8 mouse cellular contexts compared by ENCODE assay signal in genomic region chr15:98952063-98952455, GRCm38 (mm10). TPM values are rescaled to one million over a fixed set of nuclear protein-coding genes. Genes with fewer than 3 reads are reported as not detected.
DNase-seq lines count a peak whose midpoint lies in the region; ATAC-seq and TF ChIP-seq lines count a peak whose summit lies in the region.

No protein-coding gene starts in this region.

- peaks cover 14% of the 10 kb centered on the region for H3K36me3 ChIP-seq in heart, embryonic 12.5 days
- no peaks in the 10 kb centered on the region for H3K36me3 ChIP-seq in G1E (replicated peaks)
- peaks cover 10% of the 10 kb centered on the region for H3K36me3 ChIP-seq in heart, postnatal 0 days (replicated peaks; ENCODE audit: control insufficient read depth, insufficient read depth, low read length)
- peaks cover 14% of the 10 kb centered on the region for H3K36me3 ChIP-seq in midbrain, embryonic 13.5 days

- no peaks in the 10 kb centered on the region for H3K27me3 ChIP-seq in heart, embryonic 12.5 days (replicated peaks)
- H3K27me3 ChIP-seq in G1E (ENCODE audit: insufficient read depth, low read length), result peaks cover 16% of the 10 kb centered on the region
- no peaks in the 10 kb centered on the region for H3K27me3 ChIP-seq in heart, postnatal 0 days (ENCODE audit: control insufficient read depth, insufficient read depth, low read length)
- no peaks in the 10 kb centered on the region for H3K27me3 ChIP-seq in midbrain, embryonic 13.5 days

- no peak for TF ChIP-seq CTCF in G1E (IDR thresholded peaks at IDR 0.05; ENCODE audit: low read depth, low read length)
- TF ChIP-seq CTCF in heart, postnatal 0 days (IDR thresholded peaks at IDR 0.05; ENCODE audit: low read depth), result no peak

- no peak for TF ChIP-seq EP300 in heart, postnatal 0 days (IDR thresholded peaks at IDR 0.05; ENCODE audit: low read depth)

- H3K4me2 ChIP-seq in heart, embryonic 12.5 days, result peak overlapping the region; percentile 90
- peak overlapping the region; percentile 64 for H3K4me2 ChIP-seq in heart, postnatal 0 days (ENCODE audit: low read depth, low read length)
- H3K4me2 ChIP-seq in midbrain, embryonic 13.5 days (replicated peaks), result peak overlapping the region; percentile 70

- H3K27ac ChIP-seq in heart, embryonic 12.5 days (ENCODE audit: poor library complexity, severe bottlenecking), result peak overlapping the region; percentile 71
- H3K27ac ChIP-seq in heart, postnatal 0 days (ENCODE audit: low read depth), result peak overlapping the region; percentile 24; the same call in 1 of the 2 replicates
- H3K27ac ChIP-seq in midbrain, embryonic 13.5 days, result peak overlapping the region; percentile 100

- DNase-seq in heart, adult 11 months, result no peak
- DNase-seq in G1E (ENCODE audit: low spot score), result no peak
- no peak for DNase-seq in heart, postnatal 0 days (ENCODE audit: low spot score)
- DNase-seq in thymus, postnatal 10 days (ENCODE audit: low spot score in 2 of 2), result no peak
- no peak for DNase-seq in frontal cortex, postnatal 10 days (ENCODE audit: low spot score in 2 of 2)
- DNase-seq in frontal cortex, postnatal 36 days (ENCODE audit: low spot score in 2 of 2), result no peak

- H3K4me1 ChIP-seq in heart, embryonic 12.5 days (replicated peaks), result peaks cover 18% of the 10 kb centered on the region
- H3K4me1 ChIP-seq in G1E (ENCODE audit: insufficient read depth, low read depth, low read length), result peaks cover 17% of the 10 kb centered on the region
- no peaks in the 10 kb centered on the region for H3K4me1 ChIP-seq in heart, postnatal 0 days (ENCODE audit: control insufficient read depth, insufficient read depth)
- H3K4me1 ChIP-seq in midbrain, embryonic 13.5 days (replicated peaks), result peaks cover 43% of the 10 kb centered on the region

- H3K4me3 ChIP-seq in heart, embryonic 12.5 days, result peak overlapping the region; percentile 99
- H3K4me3 ChIP-seq in G1E (ENCODE audit: low read depth, low read length), result 0 out of 2 replicates have a peak overlapping the region, but pooled peaks have one; percentile 27
- H3K4me3 ChIP-seq in heart, postnatal 0 days (ENCODE audit: low read depth, low read length), result peak overlapping the region; percentile 87
- peak overlapping the region; percentile 96 for H3K4me3 ChIP-seq in midbrain, embryonic 13.5 days (replicated peaks)

- H3K9me3 ChIP-seq in heart, embryonic 12.5 days (replicated peaks), result no peaks in the 10 kb centered on the region
- no peaks in the 10 kb centered on the region for H3K9me3 ChIP-seq in G1E (replicated peaks)
- no peaks in the 10 kb centered on the region for H3K9me3 ChIP-seq in heart, postnatal 0 days (replicated peaks; ENCODE audit: control insufficient read depth, low read length)
- no peaks in the 10 kb centered on the region for H3K9me3 ChIP-seq in midbrain, embryonic 13.5 days

- WGBS in heart, embryonic 12.5 days, result 24% methylated on average over 5 of the region's 5 CpGs
- 19% methylated on average over 5 of the region's 5 CpGs for WGBS in heart, postnatal 0 days
- WGBS in midbrain, embryonic 13.5 days, result 3% methylated on average over 5 of the region's 5 CpGs

- no peak for ATAC-seq in heart, embryonic 12.5 days (ENCODE audit: insufficient number of reproducible peaks, low FRiP score)
- no peak for ATAC-seq in G1E (ENCODE audit: extremely low read depth, insufficient number of reproducible peaks, low FRiP score, poor library complexity, severe bottlenecking)
- ATAC-seq in heart, postnatal 0 days (ENCODE audit: insufficient read depth, low read depth), result no peak
- ATAC-seq in midbrain, embryonic 13.5 days, result peak; percentile 14; the same call in 1 of the 2 replicates

- peak overlapping the region; percentile 89 for H3K9ac ChIP-seq in heart, embryonic 12.5 days
- H3K9ac ChIP-seq in heart, postnatal 0 days (replicated peaks; ENCODE audit: low read depth, low read length), result peak overlapping the region; percentile 76
- peak overlapping the region; percentile 100 for H3K9ac ChIP-seq in midbrain, embryonic 13.5 days (replicated peaks)

RNA-seq across cellular contexts. Expression of gene Gm49450, which starts 1.3 kb away (rescaled TPM):
- polyA plus RNA-seq in heart, embryonic 12.5 days (2016; fragmentation: Nextera tagmentation; extraction: Ambion mirVana), result not detected in 2 replicates
- total RNA-seq in G1E (2014; fragmentation: Nextera tagmentation), result not detected in 2 replicates
- not detected in 2 replicates for total RNA-seq in G1E (2017)
- polyA plus RNA-seq in G1E (2012), result not detected in 2 replicates
- 78.3 and 158 TPM in 2 replicates for total RNA-seq in heart, postnatal 0 days (2014; rRNA removed; ENCODE audit: low replicate concordance)
- not detected in 2 replicates for polyA plus RNA-seq in heart, postnatal 0 days (2015; fragmentation: Nextera tagmentation; extraction: Ambion mirVana)
- not detected in 2 replicates for polyA plus RNA-seq in midbrain, embryonic 13.5 days (2015; fragmentation: Nextera tagmentation; extraction: Ambion mirVana)

RNA-seq across cellular contexts. Expression of gene Tuba1a, which starts 1.4 kb away (rescaled TPM):
- polyA plus RNA-seq in heart, embryonic 12.5 days (2016; fragmentation: Nextera tagmentation; extraction: Ambion mirVana), result 1,110 and 1,118 TPM in 2 replicates
- total RNA-seq in G1E (2014; fragmentation: Nextera tagmentation) (11.6 and 22.3 TPM in 2 replicates), G1E (2017) (35.9 and 52.0 TPM in 2 replicates)
- polyA plus RNA-seq in G1E (2012), result 1.4 and 3.3 TPM in 2 replicates
- 1,016 and 1,136 TPM in 2 replicates for total RNA-seq in heart, postnatal 0 days (2014; rRNA removed; ENCODE audit: low replicate concordance)
- polyA plus RNA-seq in heart, postnatal 0 days (2015; fragmentation: Nextera tagmentation; extraction: Ambion mirVana), result 404 and 408 TPM in 2 replicates
- polyA plus RNA-seq in midbrain, embryonic 13.5 days (2015; fragmentation: Nextera tagmentation; extraction: Ambion mirVana), result 15,883 and 15,999 TPM in 2 replicates

RNA-seq across cellular contexts. Expression of gene Tuba1b, which starts 17.7 kb away (rescaled TPM):
- 1,481 and 1,517 TPM in 2 replicates for polyA plus RNA-seq in heart, embryonic 12.5 days (2016; fragmentation: Nextera tagmentation; extraction: Ambion mirVana)
- total RNA-seq in G1E (2014; fragmentation: Nextera tagmentation) (1,654 and 1,866 TPM in 2 replicates), G1E (2017) (717 and 929 TPM in 2 replicates)
- 255 and 384 TPM in 2 replicates for polyA plus RNA-seq in G1E (2012)
- total RNA-seq in heart, postnatal 0 days (2014; rRNA removed; ENCODE audit: low replicate concordance), result 2,330 and 2,912 TPM in 2 replicates
- polyA plus RNA-seq in heart, postnatal 0 days (2015; fragmentation: Nextera tagmentation; extraction: Ambion mirVana), result 608 and 611 TPM in 2 replicates
- polyA plus RNA-seq in midbrain, embryonic 13.5 days (2015; fragmentation: Nextera tagmentation; extraction: Ambion mirVana), result 1,161 and 1,231 TPM in 2 replicates

RNA-seq across cellular contexts. Expression of gene Lmbr1l, which starts 34.0 kb away (rescaled TPM):
- polyA plus RNA-seq in heart, embryonic 12.5 days (2016; fragmentation: Nextera tagmentation; extraction: Ambion mirVana), result 16.9 and 17.2 TPM in 2 replicates
- total RNA-seq in G1E (2014; fragmentation: Nextera tagmentation), result 10.9 and 17.1 TPM in 2 replicates
- 4.5 and 7.4 TPM in 2 replicates for total RNA-seq in G1E (2017)
- 9.6 and 9.7 TPM in 2 replicates for polyA plus RNA-seq in G1E (2012)
- 25.5 and 28.2 TPM in 2 replicates for total RNA-seq in heart, postnatal 0 days (2014; rRNA removed; ENCODE audit: low replicate concordance)
- polyA plus RNA-seq in heart, postnatal 0 days (2015; fragmentation: Nextera tagmentation; extraction: Ambion mirVana), result 8.0 and 9.6 TPM in 2 replicates
- 40.7 and 50.1 TPM in 2 replicates for polyA plus RNA-seq in midbrain, embryonic 13.5 days (2015; fragmentation: Nextera tagmentation; extraction: Ambion mirVana)

RNA-seq across cellular contexts. Expression of gene Dhh, which starts 53.7 kb away (rescaled TPM):
- 4.5 and 4.6 TPM in 2 replicates for polyA plus RNA-seq in heart, embryonic 12.5 days (2016; fragmentation: Nextera tagmentation; extraction: Ambion mirVana)
- not detected in 2 replicates for total RNA-seq in G1E (2014; fragmentation: Nextera tagmentation)
- 0.05 and 0.06 TPM in 2 replicates for total RNA-seq in G1E (2017)
- not detected in 2 replicates for polyA plus RNA-seq in G1E (2012)
- 4.4 and 4.8 TPM in 2 replicates for total RNA-seq in heart, postnatal 0 days (2014; rRNA removed; ENCODE audit: low replicate concordance)
- polyA plus RNA-seq in heart, postnatal 0 days (2015; fragmentation: Nextera tagmentation; extraction: Ambion mirVana), result 1.7 TPM in 2 replicates
- 0.48 and 0.82 TPM in 2 replicates for polyA plus RNA-seq in midbrain, embryonic 13.5 days (2015; fragmentation: Nextera tagmentation; extraction: Ambion mirVana)

Comparison
In these comparisons a context has a peak if more than half of its experiments do, and no peak if none do; other contexts are left out.
1. H3K27ac ChIP-seq: peak in every context shown above with its lines; median percentile 100 in midbrain, embryonic 13.5 days; 71 in heart, embryonic 12.5 days; 24 in heart, postnatal 0 days.
2. H3K4me3 ChIP-seq: peak in every context shown above with its lines; median percentile 99 in heart, embryonic 12.5 days; 96 in midbrain, embryonic 13.5 days; 87 in heart, postnatal 0 days; 27 in G1E.
3. RNA of gene Tuba1a, which starts 1.4 kb away (polyA plus RNA-seq): 15,883 to 15,999 TPM in midbrain, embryonic 13.5 days, 1,110 to 1,118 TPM in heart, embryonic 12.5 days and 404 to 408 TPM in heart, postnatal 0 days; 1.4 to 3.3 TPM in G1E; every median in the first group is over 10 times any median in the second.
4. Peak in every context shown above with its lines, with median percentiles within 50 percentile points of each other: H3K4me2 ChIP-seq and H3K9ac ChIP-seq.